Mouse (Mus musculus) neural tube, embryonic 11.5 days (tissue): ENCODE data around the gene Nfatc2. TPM values are rescaled to one million over a fixed set of nuclear protein-coding genes. Genes with fewer than 3 reads are reported as not detected.

Experiments
- ATAC-seq: fragments of 200-750 bp; cut with Nextera tagmentation; 2 replicates; pipeline ENCODE4 v1.8.0; 2017; ENCODE audit warnings: moderate number of reproducible peaks, mild to moderate bottlenecking, moderate TSS enrichment, moderate library complexity; ENCODE audit not compliant: insufficient read depth, low FRiP score, low TSS enrichment
- DNase-seq: peaks from one replicate; pipeline ENCODE4 v3.0.0-alpha.2; 2015; ENCODE audit warnings: low spot score
- H3K27ac ChIP-seq: fragments of 300-500 bp; sonication (generic); 2 replicates; pipeline ENCODE4 v1.5.1; 2014; ENCODE audit warnings: low read depth, mild to moderate bottlenecking, low read length
- H3K27me3 ChIP-seq: fragments of 300-500 bp; sonication (generic); 2 replicates; pipeline ENCODE4 v1.6.1; 2014; ENCODE audit warnings: mild to moderate bottlenecking, low read length, mixed read lengths; ENCODE audit not compliant: control insufficient read depth, insufficient read depth
- H3K36me3 ChIP-seq: fragments of 300-500 bp; sonication (generic); 2 replicates; pipeline ENCODE4 v1.6.1; 2014; ENCODE audit warnings: mild to moderate bottlenecking, low read length, moderate library complexity, mixed read lengths; ENCODE audit not compliant: control insufficient read depth, insufficient read depth
- H3K4me1 ChIP-seq: fragments of 300-500 bp; sonication (generic); 2 replicates; pipeline ENCODE4 v1.6.1; 2014; ENCODE audit warnings: low read length, mixed read lengths; ENCODE audit not compliant: control insufficient read depth, insufficient read depth
- H3K4me2 ChIP-seq: fragments of 300-500 bp; sonication (generic); 2 replicates; pipeline ENCODE4 v1.6.1; 2014; ENCODE audit warnings: low read depth, mild to moderate bottlenecking, moderate library complexity
- H3K4me3 ChIP-seq: fragments of 300-500 bp; sonication (generic); 2 replicates; pipeline ENCODE4 v1.5.1; 2014; ENCODE audit warnings: low read depth, low read length
- H3K9ac ChIP-seq: fragments of 300-500 bp; sonication (generic); 2 replicates; pipeline ENCODE4 v1.6.1; 2014; ENCODE audit warnings: mild to moderate bottlenecking, low read length
- H3K9me3 ChIP-seq: fragments of 300-500 bp; sonication (generic); 2 replicates; pipeline ENCODE4 v1.6.1; 2016; ENCODE audit warnings: low read length; ENCODE audit not compliant: control insufficient read depth
- WGBS: fragments of 180-500 bp; shearing (Covaris S2); extraction: QIAGEN DNeasy Blood & Tissue Kit; methylation state at CpG from one replicate; pipeline ENCODE4 v1.1.7; 2014; 5-methylcytosine and 5-hydroxymethylcytosine counted together
- polyA plus RNA-seq: library from polyadenylated mRNA; unstranded; fragments of >200 nt; fragmentation: Nextera tagmentation; extraction: Ambion mirVana; gene quantifications from 2 replicates; pipeline ENCODE4 v1.2.1, GENCODE M21; 2014

Nfatc2 gene
- 0.93 and 1.0 TPM in 2 replicates for polyA plus RNA-seq

GRCm38 (mm10) chr2:168601491-168602386, at the start of gene Nfatc2:
TSS of gene Nfatc2 (minus strand) at chr2:168601657.
- peak within 1 kb of the TSS; percentile 87 for H3K4me2 ChIP-seq
- peak within 1 kb of the TSS; percentile 52 for H3K9ac ChIP-seq
- DNase-seq = peak; percentile 76
- peak within 1 kb of the TSS; percentile 46 for H3K4me3 ChIP-seq
- WGBS = 2% methylated on average over 51 of the region's 56 CpGs
- H3K36me3 ChIP-seq = no peaks in the 10 kb centered on the region
- ATAC-seq = peak; percentile 55; the same call in 1 of the 2 replicates
- 0 out of 2 replicates have a peak, but pooled peaks cover 5% of the 10 kb centered on the region for H3K4me1 ChIP-seq
- peaks cover 40% of the 10 kb centered on the region for H3K27me3 ChIP-seq
- H3K27ac ChIP-seq = peak within 1 kb of the TSS; percentile 39; the same call in 1 of the 2 replicates
- H3K9me3 ChIP-seq = no peaks in the 10 kb centered on the region

GRCm38 (mm10) chr2:168648171-168648570, 46.7 kb upstream of the Nfatc2 start:
- Histone ChIP-seq H3K27me3 (no peaks in the 10 kb centered on the region), H3K9me3 (no peaks in the 10 kb centered on the region), H3K4me1 (no peaks in the 10 kb centered on the region), H3K4me3 (no peak overlapping the region), H3K9ac (no peak overlapping the region), H3K27ac (no peak overlapping the region), H3K36me3 (no peaks in the 10 kb centered on the region), H3K4me2 (no peak overlapping the region)
- ATAC-seq (no peak), DNase-seq (no peak)
- 84% methylated on average over 8 of the region's 8 CpGs for WGBS

- Histone ChIP-seq H3K36me3 (no peaks in the 10 kb centered on the region), H3K27me3 (no peaks in the 10 kb centered on the region), H3K4me3 (no peak overlapping the region), H3K9ac (no peak overlapping the region), H3K4me2 (no peak overlapping the region), H3K4me1 (no peaks in the 10 kb centered on the region), H3K9me3 (no peaks in the 10 kb centered on the region), H3K27ac (no peak overlapping the region)
- ATAC-seq = no peak
- no peak for DNase-seq
- WGBS = 62% methylated on average over 6 of the region's 6 CpGs
Observed at GRCm38 (mm10) chr2:168644855-168645254, 43.4 kb upstream of the Nfatc2 start.

GRCm38 (mm10) chr2:168643524-168644177, 42.2 kb upstream of the Nfatc2 start:
- WGBS = 83% methylated on average over 20 of the region's 20 CpGs

GRCm38 (mm10) chr2:168642187-168642586, 40.7 kb upstream of the Nfatc2 start:
- Histone ChIP-seq H3K27me3 (no peaks in the 10 kb centered on the region), H3K4me3 (no peak overlapping the region), H3K27ac (no peak overlapping the region), H3K9ac (no peak overlapping the region), H3K9me3 (no peaks in the 10 kb centered on the region), H3K4me1 (no peaks in the 10 kb centered on the region), H3K36me3 (no peaks in the 10 kb centered on the region), H3K4me2 (no peak overlapping the region)
- ATAC-seq = no peak
- DNase-seq = no peak
- WGBS = 79% methylated on average over 11 of the region's 11 CpGs

More at GRCm38 (mm10) chr2:168643524-168644177, 42.2 kb upstream of the Nfatc2 start:
- no peaks in the 10 kb centered on the region for H3K4me1 ChIP-seq
- DNase-seq (no peak), ATAC-seq (no peak)
- no peak overlapping the region for H3K9ac ChIP-seq
- H3K27ac ChIP-seq = no peak overlapping the region
- H3K4me3 ChIP-seq = no peak overlapping the region
- no peaks in the 10 kb centered on the region for H3K9me3 ChIP-seq
- H3K4me2 ChIP-seq = no peak overlapping the region
- H3K36me3 ChIP-seq = no peaks in the 10 kb centered on the region
- H3K27me3 ChIP-seq = no peaks in the 10 kb centered on the region

- H3K27ac ChIP-seq = no peak overlapping the region
- no peak overlapping the region for H3K4me2 ChIP-seq
- H3K9ac ChIP-seq = no peak overlapping the region
- WGBS = 90% methylated on average over 9 of the region's 9 CpGs
- no peak for ATAC-seq
- no peaks in the 10 kb centered on the region for H3K27me3 ChIP-seq
- H3K4me3 ChIP-seq = no peak overlapping the region
- no peaks in the 10 kb centered on the region for H3K9me3 ChIP-seq
- H3K4me1 ChIP-seq = no peaks in the 10 kb centered on the region
- H3K36me3 ChIP-seq = no peaks in the 10 kb centered on the region
- DNase-seq = no peak
Observed at GRCm38 (mm10) chr2:168640460-168640859, 39.0 kb upstream of the Nfatc2 start.

- Histone ChIP-seq H3K4me2 (no peak overlapping the region), H3K27me3 (no peaks in the 10 kb centered on the region), H3K27ac (no peak overlapping the region), H3K4me3 (no peak overlapping the region), H3K9me3 (no peaks in the 10 kb centered on the region), H3K4me1 (no peaks in the 10 kb centered on the region), H3K36me3 (no peaks in the 10 kb centered on the region), H3K9ac (no peak overlapping the region)
- ATAC-seq = no peak
- DNase-seq = no peak
- WGBS = 85% methylated on average over 7 of the region's 7 CpGs
Observed at GRCm38 (mm10) chr2:168634881-168635280, 33.4 kb upstream of the Nfatc2 start.

GRCm38 (mm10) chr2:168633301-168633816, 31.9 kb upstream of the Nfatc2 start:
- 43% methylated on average over 14 of the region's 14 CpGs for WGBS
- Histone ChIP-seq H3K4me1 (no peaks in the 10 kb centered on the region), H3K9ac (no peak overlapping the region), H3K27ac (no peak overlapping the region), H3K36me3 (no peaks in the 10 kb centered on the region), H3K4me3 (no peak overlapping the region), H3K27me3 (no peaks in the 10 kb centered on the region), H3K4me2 (no peak overlapping the region), H3K9me3 (no peaks in the 10 kb centered on the region)
- DNase-seq (no peak), ATAC-seq (no peak)
